Mouse (Mus musculus) liver, embryonic 14.5 days (tissue): ENCODE data around the gene Mprip.

Source experiments
- CTCF ChIP-seq: IDR thresholded peaks from 2 replicates; pipeline ENCODE4 v1.5.1; 2016; ENCODE audit warnings: antibody characterized with exemption, low read depth, control low read depth
- EP300 ChIP-seq: IDR thresholded peaks from 2 replicates; pipeline ENCODE4 v1.6.1; 2016; ENCODE audit warnings: antibody characterized with exemption, low read depth

DNA sequence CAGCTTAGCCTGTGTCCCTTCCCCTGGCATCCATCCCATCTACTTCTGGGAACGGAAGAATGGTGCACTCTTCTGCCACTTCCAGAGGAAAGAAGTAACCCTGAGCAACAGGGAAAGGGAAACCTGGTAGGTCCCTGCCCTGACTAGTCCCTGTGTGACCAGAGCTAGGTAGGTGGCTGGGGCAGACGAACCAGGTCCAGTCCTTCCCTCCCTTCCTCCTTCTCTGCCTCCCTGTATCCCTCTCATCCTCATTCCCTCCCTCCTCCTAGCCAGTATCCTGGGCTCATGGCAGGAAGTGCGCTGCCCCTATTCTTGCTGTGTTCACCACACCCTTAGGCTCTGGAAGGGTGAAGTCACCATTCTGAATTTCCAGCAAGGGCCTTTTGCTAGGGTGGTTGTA lies 70.7 kb downstream of the Mprip start:
- TF ChIP-seq EP300 = no peak
- no peak for TF ChIP-seq CTCF
